Comparison of ENCODE assay signal across 13 mouse cellular contexts in the genomic region with DNA sequence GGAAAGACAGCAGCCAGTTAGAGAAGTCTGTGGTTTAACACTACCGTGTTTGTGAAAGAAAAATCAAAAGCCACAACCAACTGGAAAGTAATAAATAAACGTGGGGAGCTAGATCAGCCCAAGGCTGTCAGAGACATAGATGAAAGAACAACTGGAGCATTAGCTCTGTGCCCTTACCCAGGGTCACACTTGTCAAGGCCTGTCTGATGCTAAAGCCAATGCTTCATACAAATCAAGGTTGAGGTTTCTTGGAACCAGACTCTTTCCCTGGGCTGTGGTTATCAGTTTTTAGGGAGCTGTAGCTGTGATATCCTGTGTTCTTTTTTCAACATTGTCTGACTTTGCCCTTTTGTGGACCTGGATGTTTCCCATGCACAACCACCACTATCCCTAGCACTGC.
DNase-seq lines count a peak whose midpoint lies in the region.
"Had no signal": no experiment of that assay in that cellular context is flagged by ENCODE, and none has a peak within 500 bp of the region (broad histone marks: within the 10 kb centered on the region; RNA-seq: fewer than 3 reads in every experiment).

No protein-coding gene starts in this region.

- peak; percentile 76 for DNase-seq in adrenal gland, adult 2 months
- DNase-seq in adrenal gland, postnatal 4 days (ENCODE audit: low spot score in 2 of 2), result no peak
- DNase-seq in adrenal gland, postnatal 10 days, result peak; percentile 20
- peak; percentile 17 for DNase-seq in adrenal gland, postnatal 25 days
- DNase-seq in cerebellum, postnatal 4 days (ENCODE audit: low spot score in 2 of 2), result no peak
- no peak for DNase-seq in cerebellum, adult 11 months
- no peak for DNase-seq in neural tube, embryonic 10.5 days (ENCODE audit: extremely low spot score, low spot score)
- DNase-seq: cerebellum, adult 18-20 months; cerebellum, adult 8-10 months; cerebellum, adult 9-11 months; cerebellum, postnatal 14 days; cerebellum, postnatal 36 days; gastrocnemius, adult 2 months had no signal

Comparison
In these comparisons a context has a peak if more than half of its experiments do, and no peak if none do; other contexts are left out.
1. DNase-seq: peak in adrenal gland, adult 2 months (single experiment), adrenal gland, postnatal 10 days (single experiment) and adrenal gland, postnatal 25 days (single experiment); none in adrenal gland, postnatal 4 days (0 of 2), cerebellum, postnatal 4 days (0 of 2), cerebellum, adult 11 months (single experiment) and neural tube, embryonic 10.5 days (single experiment).